Mouse (Mus musculus) central nervous system, embryonic 18 days (tissue): ENCODE data around the gene Slc39a7. TPM values are rescaled to one million over a fixed set of nuclear protein-coding genes. Genes with fewer than 3 reads are reported as not detected.

Experiments used
- polyA plus RNA-seq: library from polyadenylated mRNA; depleted of rRNA; stranded (reverse); fragments of >200 nt; gene quantifications from 2 replicates; pipeline ENCODE4 v1.2.3, GENCODE M21; 2012; rRNA removed

The Slc39a7 gene
- polyA plus RNA-seq = 112 TPM in 2 replicates

GRCm38 (mm10) chr17:34031465-34032173 lies at the start of gene Slc39a7, which contains the start of gene Rxrb:
Gene Slc39a7, minus strand, starts transcription at chr17:34031682.
Gene Rxrb, plus strand, starts transcription at chr17:34031812.

GRCm38 (mm10) chr17:34038878-34039561 lies 7.5 kb upstream of the Slc39a7 start, which contains the start of gene Col11a2:
Gene Col11a2, plus strand, starts transcription at chr17:34039437.

GRCm38 (mm10) chr17:34027656-34028223 lies 3.7 kb downstream of the Slc39a7 start, which contains the start of gene H2-Ke6:
Gene H2-Ke6, minus strand, starts transcription at chr17:34028060.

GRCm38 (mm10) chr17:34024317-34024821 lies 7.1 kb downstream of the Slc39a7 start, which contains the start of gene Ring1:
Gene Ring1, minus strand, starts transcription at chr17:34024680.

GRCm38 (mm10) chr17:34000150-34000537 lies 31.3 kb downstream of the Slc39a7 start, which contains the start of gene H2-K1:
Gene H2-K1, minus strand, starts transcription at chr17:34000347.

Other genes with a start within 250 kb of the Slc39a7 start
- 7.9 and 9.8 TPM in 2 replicates for gene Angptl4, start 249.9 kb downstream of the Slc39a7 start, polyA plus RNA-seq
- gene Kank3, start 221.2 kb downstream of the Slc39a7 start, polyA plus RNA-seq = 64.5 and 79.4 TPM in 2 replicates
- 1,131 and 1,306 TPM in 2 replicates for gene Rps28, start 207.1 kb downstream of the Slc39a7 start, polyA plus RNA-seq
- 333 and 341 TPM in 2 replicates for gene Ndufa7, start 207.1 kb downstream of the Slc39a7 start, polyA plus RNA-seq
- 29.8 and 36.6 TPM in 2 replicates for gene Cd320, start 188.6 kb downstream of the Slc39a7 start, polyA plus RNA-seq
- gene Gm7029, start 157.8 kb downstream of the Slc39a7 start, polyA plus RNA-seq = not detected in 2 replicates
- 12.0 and 13.5 TPM in 2 replicates for gene Kifc1, start 141.0 kb downstream of the Slc39a7 start, polyA plus RNA-seq
- 0.21 and 0.24 TPM in 2 replicates for gene Platr17, start 126.5 kb downstream of the Slc39a7 start, polyA plus RNA-seq
- 39.3 and 40.5 TPM in 2 replicates for gene Daxx, start 122.3 kb downstream of the Slc39a7 start, polyA plus RNA-seq
- 14.7 and 16.0 TPM in 2 replicates for gene Tapbp, start 115.8 kb downstream of the Slc39a7 start, polyA plus RNA-seq
- 26.4 and 28.4 TPM in 2 replicates for gene Zbtb22, start 115.8 kb downstream of the Slc39a7 start, polyA plus RNA-seq
- 183 and 190 TPM in 2 replicates for gene Rgl2, start 102.1 kb downstream of the Slc39a7 start, polyA plus RNA-seq
- gene Pfdn6, start 91.3 kb downstream of the Slc39a7 start, polyA plus RNA-seq = 117 and 126 TPM in 2 replicates
- 20.5 and 22.2 TPM in 2 replicates for gene Wdr46, start 91.0 kb downstream of the Slc39a7 start, polyA plus RNA-seq
- gene B3galt4, start 80.2 kb downstream of the Slc39a7 start, polyA plus RNA-seq = 10.4 and 11.6 TPM in 2 replicates
- gene Vps52, start 75.9 kb downstream of the Slc39a7 start, polyA plus RNA-seq = 58.2 and 62.1 TPM in 2 replicates
- gene Rps18, start 75.7 kb downstream of the Slc39a7 start, polyA plus RNA-seq = 648 and 656 TPM in 2 replicates
- gene H2-K1, start 31.3 kb downstream of the Slc39a7 start, polyA plus RNA-seq = 24.0 and 24.8 TPM in 2 replicates
- gene Ring1, start 7.0 kb downstream of the Slc39a7 start, polyA plus RNA-seq = 48.8 and 51.4 TPM in 2 replicates
- gene H2-Ke6, start 3.6 kb downstream of the Slc39a7 start, polyA plus RNA-seq = 98.3 and 102 TPM in 2 replicates
- 82.1 and 83.7 TPM in 2 replicates for gene Rxrb, start 130 bp upstream of the Slc39a7 start, polyA plus RNA-seq
- gene Col11a2, start 7.8 kb upstream of the Slc39a7 start, polyA plus RNA-seq = 10.7 and 17.0 TPM in 2 replicates
- gene H2-Oa, start 60.7 kb upstream of the Slc39a7 start, polyA plus RNA-seq = 0.06 and 0.19 TPM in 2 replicates
- gene H2-DMa, start 87.9 kb upstream of the Slc39a7 start, polyA plus RNA-seq = 15.7 and 16.4 TPM in 2 replicates
- gene Brd2, start 91.0 kb upstream of the Slc39a7 start, polyA plus RNA-seq = 144 and 169 TPM in 2 replicates
- 0.63 and 1.0 TPM in 2 replicates for gene H2-DMb2, start 111.6 kb upstream of the Slc39a7 start, polyA plus RNA-seq
- gene H2-DMb1, start 121.4 kb upstream of the Slc39a7 start, polyA plus RNA-seq = 1.9 and 2.2 TPM in 2 replicates
- gene Tap1, start 155.9 kb upstream of the Slc39a7 start, polyA plus RNA-seq = 4.8 and 4.9 TPM in 2 replicates
- 1.2 and 1.5 TPM in 2 replicates for gene Psmb9, start 156.1 kb upstream of the Slc39a7 start, polyA plus RNA-seq
- 3.5 and 4.0 TPM in 2 replicates for gene Psmb8, start 166.0 kb upstream of the Slc39a7 start, polyA plus RNA-seq
- gene Tap2, start 171.8 kb upstream of the Slc39a7 start, polyA plus RNA-seq = 1.9 and 2.1 TPM in 2 replicates
- 0.40 and 0.48 TPM in 2 replicates for gene H2-Ob, start 207.2 kb upstream of the Slc39a7 start, polyA plus RNA-seq
- gene H2-Ab1, start 226.0 kb upstream of the Slc39a7 start, polyA plus RNA-seq = 0.74 and 1.0 TPM in 2 replicates